Mouse (Mus musculus) c-Kit-negative CD71-positive TER-119-positive erythroid progenitor cells, embryonic 14.5 days (primary cell): ENCODE measurements around the gene Lce1g.

ENCODE experiments used
- DNase-seq: peaks from one replicate; pipeline ENCODE4 v3.0.0-alpha.2; 2013; ENCODE audit warnings: low read depth, low spot score

Gene Lce1g

GRCm38 (mm10) chr3:92752238-92752637 lies at the start of gene Lce1g:
Gene Lce1g (minus strand): TSS chr3:92752338.
- DNase-seq, result no peak

DNA sequence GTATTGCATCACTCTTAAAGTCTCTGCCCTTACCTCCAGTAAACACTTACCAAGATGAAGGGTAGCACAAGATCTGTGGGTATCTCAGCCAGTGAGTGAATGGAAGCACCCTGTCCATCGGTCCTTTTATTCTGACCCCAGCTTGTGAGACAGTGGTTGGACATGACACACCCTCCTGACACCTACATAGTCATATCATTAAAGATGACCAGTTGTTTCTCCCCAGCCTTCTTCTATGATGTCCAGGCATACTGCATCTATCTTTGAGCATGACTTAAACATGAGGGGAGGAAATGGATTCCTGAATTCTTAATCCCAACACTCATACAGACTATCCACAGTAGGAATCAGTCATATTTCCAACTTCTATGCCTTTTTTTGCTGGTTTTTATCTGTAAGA lies 38.3 kb upstream of the Lce1g start, which contains the start of gene Lce1j:
TSS of gene Lce1j (minus strand) at position 101 of the 400 bp plus-strand sequence.
- DNase-seq, result no peak

DNA sequence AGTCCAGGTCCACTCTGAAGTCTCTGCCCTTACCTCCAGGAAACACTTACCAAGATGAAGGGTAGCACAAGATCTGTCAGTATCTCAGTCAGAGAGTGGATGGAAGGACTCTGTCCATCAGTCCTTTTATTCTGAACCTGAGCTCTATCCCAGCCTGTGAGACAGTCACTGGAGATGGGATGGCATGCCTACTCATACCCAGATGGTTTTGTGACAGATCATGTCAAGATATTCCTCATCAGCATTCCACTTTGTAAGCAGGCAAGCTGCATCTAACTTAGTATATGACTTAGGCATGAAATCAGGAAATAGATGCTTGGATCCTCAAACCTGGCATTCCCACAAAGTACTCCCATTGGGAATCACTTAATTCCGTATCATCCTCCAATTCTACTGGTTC lies 26.7 kb upstream of the Lce1g start, which contains the start of gene Lce1i:
TSS of gene Lce1i (minus strand) at position 101 of the 400 bp plus-strand sequence.
- no peak for DNase-seq

- DNase-seq, result no peak
Measured at GRCm38 (mm10) chr3:92771573-92771972, 19.4 kb upstream of the Lce1g start.

GRCm38 (mm10) chr3:92764965-92765364 lies 12.8 kb upstream of the Lce1g start, which contains the start of gene Lce1h:
Gene Lce1h (minus strand): TSS chr3:92765065.
- DNase-seq, result no peak

GRCm38 (mm10) chr3:92753197-92753596 lies 1.1 kb upstream of the Lce1g start:
- DNase-seq, result no peak

- DNase-seq, result no peak
Measured at GRCm38 (mm10) chr3:92738996-92739395, 13.1 kb downstream of the Lce1g start, which contains the start of gene Gm38119. Gene Gm38119 (minus strand): TSS chr3:92739096.

GRCm38 (mm10) chr3:92722631-92723030 lies 29.5 kb downstream of the Lce1g start:
- DNase-seq, result no peak

DNA sequence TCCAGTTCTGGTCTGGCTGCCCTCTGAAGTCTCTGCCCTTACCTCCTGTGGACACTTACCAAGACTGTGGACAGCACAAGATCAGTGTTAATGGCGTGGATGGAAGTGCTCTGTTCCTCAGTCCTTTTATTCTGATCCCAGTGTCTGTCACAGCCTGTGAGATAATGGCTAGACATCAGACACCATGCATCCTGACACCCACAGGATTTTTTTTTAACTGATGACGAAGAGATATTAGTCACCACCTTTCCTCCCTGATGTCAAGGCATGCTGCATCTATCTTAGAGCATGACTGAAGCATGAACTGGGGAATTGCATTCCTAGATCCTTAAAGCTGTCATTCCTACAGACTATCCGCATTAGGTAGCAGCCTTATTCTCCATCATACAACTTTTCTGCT lies 31.9 kb downstream of the Lce1g start, which contains the start of gene Lce1f:
TSS of gene Lce1f (minus strand) at position 101 of the 400 bp plus-strand sequence.
- DNase-seq, result no peak

GRCm38 (mm10) chr3:92715122-92715521 lies 37.0 kb downstream of the Lce1g start:
- no peak for DNase-seq

DNA sequence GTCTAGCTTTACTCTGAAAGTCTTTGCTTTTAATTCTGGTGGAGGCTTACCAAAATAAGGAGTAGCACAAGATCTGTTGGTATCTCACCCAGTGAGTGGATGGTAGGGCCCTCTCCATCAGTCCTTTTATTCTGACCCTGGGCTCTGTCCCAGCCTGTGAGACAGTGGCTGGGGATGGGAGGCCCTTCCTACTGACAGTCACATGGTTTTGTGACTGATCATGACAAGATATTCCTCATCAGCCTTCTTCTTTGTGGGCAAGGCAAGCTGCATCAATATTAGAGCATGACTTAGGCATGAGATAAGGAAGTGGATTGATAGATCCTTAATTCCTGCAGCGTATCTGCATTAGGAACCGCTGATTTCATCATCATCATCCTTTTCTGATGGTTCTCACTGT lies 43.2 kb downstream of the Lce1g start, which contains the start of gene Lce1e:
TSS of gene Lce1e (minus strand) at position 101 of the 400 bp plus-strand sequence.
- no peak for DNase-seq
